Mouse (Mus musculus): ENCODE data around the gene Notch2. TPM values are rescaled to one million over a fixed set of nuclear protein-coding genes. Genes with fewer than 3 reads are reported as not detected.
"Not testable (repeated sequence)": the region's sequence is repeated elsewhere in the genome, so short reads cannot be mapped to it uniquely, and the experiment has no call there.

Notch2 gene
- total RNA-seq, 1 experiment from 2014 or later, result 219 TPM

DNA sequence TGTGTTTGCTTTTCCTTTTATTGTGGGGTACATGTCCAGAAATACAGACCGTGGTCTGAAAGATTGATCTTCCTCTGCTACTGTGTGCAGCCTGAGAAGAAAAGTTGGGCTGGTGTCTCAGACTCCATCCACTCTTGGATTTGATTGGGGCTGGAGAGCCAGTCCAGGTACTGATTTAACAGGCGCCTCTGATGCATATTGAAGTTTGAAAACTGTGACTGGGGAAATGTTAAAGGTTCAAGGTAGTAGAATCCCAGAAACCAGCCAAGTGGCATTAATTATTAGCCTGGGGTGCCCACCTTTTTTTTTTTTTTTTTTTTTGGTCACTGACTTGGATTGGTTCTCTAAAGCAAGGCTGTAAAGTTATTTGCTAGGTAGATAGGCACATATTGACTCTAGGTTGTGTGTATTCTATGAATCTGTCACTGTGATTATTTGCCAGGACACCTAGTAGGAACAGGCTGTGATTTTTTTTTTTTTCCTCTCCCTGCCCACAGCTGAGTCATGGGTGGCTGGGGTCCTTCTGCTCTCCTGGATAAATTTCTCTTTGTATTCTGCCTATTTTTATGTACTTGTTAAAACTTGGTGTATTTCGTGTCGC lies 31.5 kb downstream of the Notch2 start:
- no peak for ATAC-seq (ENCODE audit: extremely low read depth, insufficient number of reproducible peaks, low FRiP score, poor library complexity, severe bottlenecking)

DNA sequence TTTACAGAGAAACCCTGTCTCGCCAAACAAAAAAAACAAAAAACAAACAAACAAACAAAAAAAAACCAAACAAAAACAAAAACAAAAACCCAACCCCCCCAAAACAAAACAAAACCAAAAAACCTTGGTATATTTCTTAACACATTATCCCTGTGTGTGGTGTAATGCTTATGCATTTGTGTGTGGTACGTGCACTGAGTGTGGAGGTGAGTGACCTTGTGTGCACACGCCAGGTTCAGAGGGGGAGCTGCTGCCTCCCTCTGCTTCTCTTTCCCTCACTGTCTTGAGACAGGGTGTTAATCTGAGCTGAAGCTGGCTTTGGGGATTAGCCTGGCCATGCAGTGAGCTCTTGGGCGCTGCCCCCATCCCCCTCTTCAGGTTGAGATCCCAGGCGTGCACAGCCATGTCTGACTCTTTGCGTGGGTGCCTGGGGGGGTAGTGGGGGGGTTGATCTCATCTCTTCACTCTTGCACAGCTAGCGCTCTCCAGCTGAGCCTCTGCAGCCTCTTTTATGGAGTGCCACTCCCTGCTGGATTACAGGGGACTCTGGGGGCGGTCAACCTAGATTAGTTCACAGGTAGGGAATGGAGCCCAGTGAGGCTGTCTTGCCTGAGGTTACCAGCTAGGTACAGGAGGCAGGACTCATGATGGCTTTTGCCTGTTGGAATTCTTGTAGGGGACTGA lies 32.3 kb downstream of the Notch2 start:
- ATAC-seq (ENCODE audit: extremely low read depth, insufficient number of reproducible peaks, low FRiP score, poor library complexity, severe bottlenecking), result no peak

DNA sequence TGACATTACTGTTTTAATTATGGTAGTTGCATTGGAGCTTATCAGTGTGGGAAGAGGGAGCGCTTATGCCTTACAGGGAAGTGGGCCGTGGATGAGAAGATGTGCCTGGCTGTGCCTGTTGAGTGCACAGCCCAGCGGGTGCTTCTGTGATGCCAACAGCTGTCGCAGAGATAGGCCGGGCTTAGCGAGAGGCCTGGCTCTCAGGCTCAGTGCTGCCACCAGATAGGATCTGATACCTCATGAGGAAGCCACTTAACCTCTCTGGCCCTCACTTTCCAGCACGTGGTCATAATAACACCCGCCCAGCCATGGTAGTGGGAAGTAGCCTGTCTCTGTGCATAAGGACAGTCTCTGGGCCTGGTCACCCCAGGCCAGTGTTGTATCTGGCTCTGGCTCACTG lies 33.0 kb downstream of the Notch2 start:
- peak; percentile 90 for ATAC-seq (ENCODE audit: extremely low read depth, insufficient number of reproducible peaks, low FRiP score, poor library complexity, severe bottlenecking)

DNA sequence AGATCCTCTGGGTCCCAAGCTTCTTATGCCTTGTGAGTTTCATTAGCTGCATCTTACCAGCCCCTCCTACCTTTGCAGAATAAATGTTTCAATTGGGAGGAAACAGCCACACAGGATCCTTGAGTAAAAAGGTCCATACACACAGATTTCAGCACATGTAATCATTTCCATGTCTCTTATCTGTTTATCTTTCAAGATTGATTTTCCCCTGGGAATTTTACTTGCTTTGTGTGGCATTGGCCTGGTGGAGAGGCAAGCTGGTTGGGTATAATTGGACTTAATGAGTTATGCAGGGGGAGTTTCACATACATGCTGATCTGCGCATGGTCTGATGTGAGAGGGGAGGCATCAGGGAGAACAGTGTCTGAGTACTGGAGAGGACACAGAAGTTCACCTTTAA lies 36.3 kb downstream of the Notch2 start:
- no peak for ATAC-seq (ENCODE audit: extremely low read depth, insufficient number of reproducible peaks, low FRiP score, poor library complexity, severe bottlenecking)

DNA sequence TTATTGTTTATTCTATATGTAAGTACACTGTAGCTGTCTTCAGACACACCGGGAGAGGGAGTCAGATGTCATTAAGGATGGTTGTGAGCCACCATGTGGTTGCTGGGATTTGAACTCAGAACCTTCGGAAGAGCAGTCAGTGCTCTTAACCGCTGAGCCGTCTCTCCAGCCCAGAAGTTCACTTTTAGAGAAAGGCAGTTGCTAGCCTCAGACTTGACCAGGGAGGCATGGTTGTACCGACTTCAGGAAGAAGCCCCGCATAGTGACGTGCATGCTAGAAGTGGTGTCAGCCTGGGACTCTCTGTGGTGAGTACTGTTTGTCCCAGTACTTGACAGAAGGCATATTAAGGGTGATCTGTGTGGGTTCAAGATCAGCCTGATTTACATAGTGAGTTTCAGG lies 36.8 kb downstream of the Notch2 start:
- not testable (repeated sequence) for ATAC-seq (ENCODE audit: extremely low read depth, insufficient number of reproducible peaks, low FRiP score, poor library complexity, severe bottlenecking)

DNA sequence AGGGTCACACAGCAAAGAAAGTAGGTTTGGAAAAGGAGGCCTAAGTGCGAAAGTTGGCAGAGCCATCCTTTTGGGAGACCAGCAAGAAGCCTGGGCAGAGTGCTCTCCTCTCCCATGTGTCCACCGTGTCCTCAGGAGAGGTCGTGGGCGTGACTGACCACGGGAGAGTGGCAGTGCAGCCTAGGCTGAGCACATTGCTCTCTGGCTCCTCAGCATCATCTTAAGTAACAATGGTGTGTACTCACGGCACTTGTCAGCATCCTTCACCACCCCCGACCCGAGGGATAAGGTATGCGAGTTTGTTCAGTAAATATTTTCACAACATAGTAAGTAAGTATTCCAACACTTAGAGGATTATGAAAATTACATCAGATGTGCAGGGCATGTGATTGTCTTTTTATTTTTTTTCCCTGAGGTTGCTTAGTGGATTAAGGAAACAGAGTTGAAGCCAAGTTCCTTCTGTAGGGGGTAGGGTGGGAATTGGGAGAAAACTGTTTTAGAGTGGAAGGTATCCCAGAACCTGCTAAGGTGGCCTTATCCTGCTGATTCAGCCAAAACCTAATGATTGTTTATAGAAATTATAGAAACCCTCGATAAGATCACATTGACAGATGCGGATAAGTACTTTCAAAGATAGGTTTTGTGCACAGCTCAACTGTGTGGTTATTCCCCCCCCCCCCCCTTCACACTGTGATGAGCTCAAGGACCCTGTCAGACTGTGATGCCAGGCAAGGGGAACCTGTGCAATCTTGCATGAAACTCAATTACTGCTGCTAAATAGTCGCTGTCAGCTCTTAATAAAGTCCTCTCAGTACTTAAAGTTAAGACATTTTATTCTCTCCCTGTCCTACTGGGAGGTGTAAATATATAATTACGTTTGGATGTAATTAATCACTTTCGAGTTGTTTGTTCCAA lies 37.4 kb downstream of the Notch2 start:
- ATAC-seq (ENCODE audit: extremely low read depth, insufficient number of reproducible peaks, low FRiP score, poor library complexity, severe bottlenecking), result no peak

DNA sequence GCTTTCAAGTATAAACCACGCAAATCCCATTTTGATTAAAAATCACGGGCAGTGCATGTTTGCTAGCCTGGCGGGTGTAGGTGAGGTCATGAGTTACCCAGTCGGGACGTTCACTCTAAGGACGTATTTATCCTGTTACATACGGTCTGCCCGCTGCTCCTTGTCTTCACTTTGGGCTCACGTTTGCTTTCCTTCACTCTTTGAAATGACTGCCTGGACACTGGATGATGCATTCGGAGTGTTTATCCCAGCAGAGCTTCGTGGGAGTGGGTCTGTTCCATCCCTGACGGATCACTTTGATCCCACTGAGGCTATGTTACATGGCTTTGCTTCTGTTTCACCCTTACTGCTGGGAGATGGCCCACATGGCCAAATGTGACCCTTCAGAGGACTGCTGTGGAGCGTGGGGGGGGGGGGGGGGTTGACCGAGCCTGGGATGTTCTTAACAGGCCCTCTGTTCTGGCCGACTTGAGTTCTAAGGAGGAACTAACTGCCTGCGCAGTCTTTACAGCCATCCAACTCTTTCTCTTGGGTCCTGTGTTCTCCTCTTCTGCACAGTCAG lies 38.2 kb downstream of the Notch2 start:
- ATAC-seq (ENCODE audit: extremely low read depth, insufficient number of reproducible peaks, low FRiP score, poor library complexity, severe bottlenecking), result peak; percentile 14; the same call in 1 of the 2 replicates

DNA sequence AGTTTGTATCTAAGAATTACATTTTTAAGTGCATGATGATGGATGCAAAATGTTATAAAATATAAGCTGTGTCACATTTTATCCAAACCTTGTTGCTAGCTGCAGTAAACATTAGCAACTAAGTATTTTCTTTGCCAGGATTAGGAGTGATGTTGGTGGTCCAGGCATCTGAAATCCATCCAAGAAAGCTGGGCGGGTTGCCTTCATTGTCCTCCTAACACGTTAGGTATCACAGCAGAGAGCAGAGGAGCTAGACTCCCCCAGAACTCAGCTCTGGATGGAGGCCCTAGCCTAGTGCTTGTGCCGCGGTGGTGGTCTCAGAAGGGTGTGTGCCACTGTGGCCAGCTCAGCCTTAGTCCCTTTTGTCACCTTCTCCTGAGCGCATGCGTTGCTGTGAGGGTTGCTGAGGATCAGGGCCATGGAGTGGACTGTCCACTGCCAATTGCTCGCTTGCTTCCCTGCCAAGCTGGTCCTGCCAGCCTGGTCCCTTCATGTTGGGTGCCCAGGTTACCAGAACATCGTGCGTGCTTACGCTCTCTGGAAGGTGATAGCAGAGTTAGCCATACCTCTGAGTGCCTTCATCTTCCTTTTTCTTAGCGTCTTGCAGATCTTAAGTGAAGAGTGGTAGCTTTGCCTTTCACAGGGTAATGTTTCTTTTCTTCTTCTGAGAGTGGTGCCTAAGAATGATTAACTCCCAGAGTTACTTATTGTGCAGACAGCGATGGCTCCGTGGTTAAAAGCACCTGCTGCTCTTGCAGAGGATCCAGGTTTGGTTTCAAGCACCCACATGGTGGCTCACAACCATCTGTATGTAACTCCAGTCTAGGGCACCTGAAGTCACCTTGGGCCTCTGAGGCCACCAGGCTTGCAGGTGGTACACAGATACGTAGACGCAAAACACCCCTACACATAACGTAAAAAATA lies 39.4 kb downstream of the Notch2 start:
- no peak for ATAC-seq (ENCODE audit: extremely low read depth, insufficient number of reproducible peaks, low FRiP score, poor library complexity, severe bottlenecking)

DNA sequence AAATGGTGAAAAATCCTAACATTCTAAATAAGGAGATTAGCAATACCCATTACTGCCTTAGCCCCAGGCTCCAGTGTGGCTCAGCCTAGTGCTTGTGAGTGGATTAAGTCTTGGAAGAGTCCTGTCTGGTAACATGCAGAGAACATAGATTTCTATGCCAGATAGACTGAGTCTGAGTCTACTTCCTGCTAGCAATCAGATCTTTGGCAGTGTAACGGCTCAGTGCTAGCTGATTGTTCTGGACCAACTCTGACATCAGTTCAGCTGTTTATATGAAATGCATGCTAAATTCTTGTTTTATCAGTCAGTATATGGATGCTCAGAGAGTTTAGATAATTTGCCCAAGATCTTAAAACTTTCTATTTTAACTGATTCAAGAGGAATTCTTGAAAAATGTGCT lies 40.5 kb downstream of the Notch2 start:
- ATAC-seq (ENCODE audit: extremely low read depth, insufficient number of reproducible peaks, low FRiP score, poor library complexity, severe bottlenecking), result no peak

DNA sequence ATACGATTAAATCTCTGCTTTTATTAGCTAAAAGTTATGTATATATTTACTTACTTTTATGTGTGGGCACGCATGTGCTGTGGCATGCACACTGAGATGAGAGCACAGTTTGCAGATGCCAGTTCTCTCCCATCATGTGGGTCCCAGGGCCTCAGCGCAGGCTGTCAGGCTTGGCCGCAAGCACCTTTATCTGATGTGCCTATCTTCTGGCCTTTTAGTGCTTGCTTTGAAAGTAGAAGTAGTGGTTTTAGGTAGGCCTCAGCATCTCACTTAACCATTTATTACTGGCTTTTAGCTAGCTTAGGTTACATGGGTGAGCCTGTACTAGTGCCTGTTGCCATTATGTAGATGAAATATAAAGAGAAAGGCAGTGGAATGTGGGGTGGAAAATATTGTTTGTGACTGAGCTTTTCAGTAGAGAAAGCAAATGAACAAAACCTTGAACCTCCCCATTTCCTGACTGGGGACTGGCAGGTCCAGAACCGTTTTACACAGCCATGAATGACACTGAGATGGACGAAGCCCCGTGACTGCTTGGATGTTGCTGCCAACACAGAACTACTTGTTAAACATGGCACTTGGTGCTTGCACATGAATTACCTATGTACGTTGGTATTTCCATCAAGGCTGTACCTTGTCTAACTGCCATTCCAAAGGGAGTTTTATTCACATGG lies 41.1 kb downstream of the Notch2 start:
- ATAC-seq (ENCODE audit: extremely low read depth, insufficient number of reproducible peaks, low FRiP score, poor library complexity, severe bottlenecking), result no peak

DNA sequence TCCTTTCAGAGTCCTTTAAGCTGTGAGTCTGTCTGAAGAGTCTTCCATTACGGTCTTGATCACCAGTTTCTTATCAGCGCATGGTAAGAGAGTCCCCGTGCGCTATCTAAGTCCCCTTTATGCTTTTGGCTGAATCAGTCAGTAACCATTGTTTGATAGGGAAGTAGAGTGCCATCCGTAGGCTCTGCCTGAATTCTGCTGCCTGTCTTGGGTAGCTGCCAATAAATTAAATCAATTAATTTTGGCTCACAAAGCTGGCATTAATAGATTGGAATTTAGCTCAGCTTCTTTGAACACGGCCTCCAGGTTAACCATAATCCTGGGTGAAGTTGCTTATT lies 41.6 kb downstream of the Notch2 start:
- ATAC-seq (ENCODE audit: extremely low read depth, insufficient number of reproducible peaks, low FRiP score, poor library complexity, severe bottlenecking), result no peak

DNA sequence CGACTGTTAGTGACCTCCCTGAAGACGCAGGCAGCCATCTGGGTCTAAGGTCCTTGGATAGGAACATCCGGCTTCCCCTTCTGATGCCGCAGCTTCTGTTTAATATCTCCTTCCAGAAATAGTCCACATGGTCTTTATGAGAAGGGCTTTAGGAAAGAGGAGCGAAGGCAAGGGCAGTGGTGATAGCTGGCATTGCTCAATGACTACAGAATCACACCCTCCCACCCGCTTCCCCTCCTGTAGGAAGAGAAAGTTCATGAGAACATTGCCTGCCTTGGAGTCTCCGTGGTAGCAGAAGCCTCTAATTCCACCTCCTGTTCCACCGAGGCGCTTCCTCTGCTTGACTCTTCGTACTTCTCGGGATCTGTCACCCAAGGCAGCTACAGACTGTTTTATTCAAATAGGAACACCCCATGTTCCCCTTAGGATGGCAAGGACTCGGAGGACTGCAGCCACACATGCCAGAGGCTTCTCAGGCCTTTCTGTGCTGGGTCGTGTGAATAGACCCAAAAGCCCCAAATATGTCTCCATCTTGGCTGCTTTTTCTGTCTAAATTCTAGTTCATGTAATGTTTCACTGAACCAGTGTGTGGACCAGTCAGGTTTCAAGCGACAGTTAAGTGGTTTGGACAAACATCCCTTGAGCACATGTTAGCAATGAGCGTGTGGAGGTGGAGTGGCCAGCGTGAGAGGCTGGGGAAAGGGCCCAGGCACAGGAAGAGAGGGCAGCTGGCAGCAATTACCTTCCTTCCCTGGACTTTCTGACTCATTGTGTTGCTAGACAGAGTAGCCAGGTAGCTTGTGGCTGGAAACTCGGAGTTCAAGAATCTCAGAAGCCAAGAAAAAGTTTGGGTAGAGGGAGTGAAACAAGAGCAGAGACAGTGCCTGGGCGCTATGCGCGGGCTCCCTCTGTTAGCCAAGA lies 42.7 kb downstream of the Notch2 start:
- ATAC-seq (ENCODE audit: extremely low read depth, insufficient number of reproducible peaks, low FRiP score, poor library complexity, severe bottlenecking), result no peak

DNA sequence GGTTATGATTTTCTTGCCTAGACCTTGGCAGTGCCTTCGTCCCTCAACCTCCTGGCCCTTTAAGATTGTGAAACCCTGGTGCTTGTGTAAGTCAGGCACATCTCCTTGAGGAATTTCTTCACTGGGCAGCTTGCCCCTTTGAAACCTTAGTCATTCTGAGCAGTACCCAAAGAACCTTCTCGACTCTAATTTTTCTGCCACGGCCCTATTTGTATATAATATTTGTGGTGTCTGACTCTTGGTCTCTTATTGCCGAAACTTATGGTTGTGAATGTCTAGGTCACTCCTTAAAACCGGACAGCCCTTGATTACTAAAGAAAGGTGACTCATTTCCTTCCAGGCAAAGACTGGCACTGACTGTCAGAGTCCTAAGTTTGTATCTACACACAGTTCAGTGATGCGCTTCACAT lies 43.6 kb downstream of the Notch2 start:
- ATAC-seq (ENCODE audit: extremely low read depth, insufficient number of reproducible peaks, low FRiP score, poor library complexity, severe bottlenecking), result peak; percentile 43

DNA sequence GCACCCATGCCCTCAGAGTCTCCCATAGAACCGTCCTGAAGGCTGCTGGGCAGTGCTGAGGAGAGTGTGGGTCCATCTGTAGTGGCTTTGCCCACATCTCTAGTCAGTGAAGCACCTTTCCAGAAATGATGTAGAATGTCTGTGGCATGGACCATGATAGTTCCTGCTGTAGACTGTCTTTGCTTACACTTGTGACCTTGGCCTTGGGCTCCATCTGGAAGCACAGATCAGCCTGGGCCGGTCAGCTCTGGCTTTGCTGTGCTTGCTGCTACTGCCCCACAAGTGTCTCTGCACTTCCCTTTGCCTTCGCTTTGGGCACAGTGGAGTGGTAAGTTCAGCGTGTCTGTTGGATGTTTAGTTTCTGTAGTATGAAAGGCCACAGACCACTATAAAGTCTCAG lies 45.7 kb downstream of the Notch2 start:
- ATAC-seq (ENCODE audit: extremely low read depth, insufficient number of reproducible peaks, low FRiP score, poor library complexity, severe bottlenecking), result no peak

DNA sequence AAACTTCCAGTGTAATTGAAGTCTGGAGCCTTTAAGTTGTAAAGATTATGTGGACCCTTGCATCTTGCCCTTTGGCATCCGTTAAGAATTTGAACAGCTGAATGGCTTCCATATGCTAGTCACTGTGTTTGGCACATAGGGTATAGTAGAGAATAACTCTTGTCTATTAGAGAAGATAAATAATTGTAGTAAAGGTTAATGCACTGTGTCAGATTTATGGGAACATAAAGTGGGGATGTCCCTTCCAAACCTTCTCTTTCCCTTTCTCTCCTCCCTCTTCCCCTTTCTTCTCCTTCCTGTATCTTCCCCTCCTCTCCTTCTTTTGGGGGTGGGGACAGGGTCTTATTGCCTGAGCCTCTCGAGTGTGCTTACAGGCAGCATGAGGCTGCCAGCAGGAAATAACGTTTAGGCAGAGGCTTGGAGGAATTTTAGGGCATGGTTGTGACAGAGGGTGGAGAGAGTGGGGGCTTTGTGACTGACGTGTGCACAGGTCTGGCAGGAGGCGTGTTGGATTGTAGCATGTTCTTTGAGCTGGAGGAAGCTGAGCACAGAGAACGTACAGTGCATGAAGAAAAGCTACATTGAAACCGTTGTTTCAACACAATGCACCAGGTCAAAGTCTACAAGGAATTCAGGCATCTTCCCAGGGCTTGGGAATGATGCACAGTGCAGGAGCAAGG lies 47.8 kb downstream of the Notch2 start:
- ATAC-seq (ENCODE audit: extremely low read depth, insufficient number of reproducible peaks, low FRiP score, poor library complexity, severe bottlenecking), result no peak

DNA sequence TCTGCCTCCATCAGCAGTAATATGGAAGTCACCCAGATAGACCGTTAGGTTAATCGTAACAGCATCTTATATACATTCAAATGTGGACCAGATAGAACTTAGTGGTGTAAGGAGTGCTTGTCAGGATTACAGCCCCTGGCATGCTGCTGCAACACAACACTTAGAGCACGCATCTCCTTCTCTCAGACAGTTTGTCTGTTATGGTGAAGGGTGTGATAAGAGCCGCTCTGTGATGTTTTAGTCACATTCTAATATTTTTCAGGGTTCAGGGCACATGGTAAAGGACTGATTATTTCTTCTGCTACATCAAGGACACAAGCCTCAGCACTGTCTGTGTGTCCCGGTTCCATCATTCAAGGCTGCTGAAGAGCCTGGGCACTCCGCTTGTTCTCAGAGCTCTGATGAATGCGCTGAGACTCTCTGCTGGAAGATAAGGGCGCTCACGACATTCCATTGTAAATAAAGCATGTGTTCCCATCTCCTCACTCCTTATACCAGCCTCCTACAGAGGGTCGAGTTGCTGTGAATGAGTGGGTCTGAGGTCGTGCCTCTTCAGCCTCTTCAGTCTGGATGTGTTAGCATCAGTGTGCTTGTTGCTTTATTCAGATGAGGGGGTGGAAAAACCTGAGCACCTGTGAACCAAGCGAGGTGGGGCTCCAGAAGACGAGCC lies 48.5 kb downstream of the Notch2 start:
- ATAC-seq (ENCODE audit: extremely low read depth, insufficient number of reproducible peaks, low FRiP score, poor library complexity, severe bottlenecking), result no peak

All from neutrophil, adult 5-6 weeks (primary cell).